Mouse (Mus musculus): ENCODE results near the gene Usp40. TPM values are rescaled to one million over a fixed set of nuclear protein-coding genes. Genes with fewer than 3 reads are reported as not detected.

The Usp40 gene
- polyA plus RNA-seq, 1 experiment from 2014 or later = 20.8 TPM

Small RNA genes within 50 kb of the gene (microRNA-seq; reads per million reads assigned to microRNA genes)
- gene Gm25198 = not detected

Other genes with a start within 250 kb of the Usp40 start
- gene Sag, start 204.9 kb downstream of the Usp40 start, polyA plus RNA-seq (2015; fragmentation: Nextera tagmentation; extraction: Ambion mirVana) = 1.7 and 1.9 TPM in 2 replicates
- 43.7 and 49.0 TPM in 2 replicates for gene Dgkd, start 155.3 kb downstream of the Usp40 start, polyA plus RNA-seq (2015; fragmentation: Nextera tagmentation; extraction: Ambion mirVana)
- not detected in 2 replicates for gene Ugt1a10, start 46.8 kb upstream of the Usp40 start, polyA plus RNA-seq (2015; fragmentation: Nextera tagmentation; extraction: Ambion mirVana)
- gene Ugt1a9, start 62.2 kb upstream of the Usp40 start, polyA plus RNA-seq (2015; fragmentation: Nextera tagmentation; extraction: Ambion mirVana) = not detected in 2 replicates
- gene Ugt1a8, start 79.3 kb upstream of the Usp40 start, polyA plus RNA-seq (2015; fragmentation: Nextera tagmentation; extraction: Ambion mirVana) = not detected in 2 replicates
- 0.94 and 1.1 TPM in 2 replicates for gene Ugt1a7c, start 86.5 kb upstream of the Usp40 start, polyA plus RNA-seq (2015; fragmentation: Nextera tagmentation; extraction: Ambion mirVana)
- 0.50 and 0.60 TPM in 2 replicates for gene Ugt1a6b, start 94.7 kb upstream of the Usp40 start, polyA plus RNA-seq (2015; fragmentation: Nextera tagmentation; extraction: Ambion mirVana)
- 2.3 and 2.5 TPM in 2 replicates for gene Ugt1a6a, start 126.3 kb upstream of the Usp40 start, polyA plus RNA-seq (2015; fragmentation: Nextera tagmentation; extraction: Ambion mirVana)
- not detected in 2 replicates for gene Ugt1a5, start 157.5 kb upstream of the Usp40 start, polyA plus RNA-seq (2015; fragmentation: Nextera tagmentation; extraction: Ambion mirVana)
- not detected in 2 replicates for gene Ugt1a2, start 192.1 kb upstream of the Usp40 start, polyA plus RNA-seq (2015; fragmentation: Nextera tagmentation; extraction: Ambion mirVana)
- 12.8 and 13.1 TPM in 2 replicates for gene Dnajb3, start 197.2 kb upstream of the Usp40 start, polyA plus RNA-seq (2015; fragmentation: Nextera tagmentation; extraction: Ambion mirVana)
- gene Ugt1a1, start 203.4 kb upstream of the Usp40 start, polyA plus RNA-seq (2015; fragmentation: Nextera tagmentation; extraction: Ambion mirVana) = not detected in 2 replicates
- gene Mroh2a, start 218.4 kb upstream of the Usp40 start, polyA plus RNA-seq (2015; fragmentation: Nextera tagmentation; extraction: Ambion mirVana) = 0.75 and 0.92 TPM in 2 replicates